Mouse (Mus musculus) cortical plate, adult 2 months (tissue): ENCODE measurements at regions not wholly inside any gene's neighbourhood (a gene's known extent, or its start where the extent isn't known, plus 50 kb on each side); places are given as distances from the start of the nearest gene placed in this dataset.

Experiments
- CTCF ChIP-seq: fragments of 200-500 bp; IDR thresholded peaks from 2 replicates; pipeline ENCODE4 v1.5.1; 2011; ENCODE audit warnings: mild to moderate bottlenecking, control low read depth, low read length; ENCODE audit not compliant: insufficient read depth; ENCODE audit errors: extremely low read depth
- POLR2A ChIP-seq: fragments of 200-500 bp; IDR thresholded peaks from 2 replicates; pipeline ENCODE4 v1.6.1; 2011; ENCODE audit warnings: mild to moderate bottlenecking, low read length, control low read depth; ENCODE audit not compliant: insufficient read depth; ENCODE audit errors: extremely low read depth

DNA sequence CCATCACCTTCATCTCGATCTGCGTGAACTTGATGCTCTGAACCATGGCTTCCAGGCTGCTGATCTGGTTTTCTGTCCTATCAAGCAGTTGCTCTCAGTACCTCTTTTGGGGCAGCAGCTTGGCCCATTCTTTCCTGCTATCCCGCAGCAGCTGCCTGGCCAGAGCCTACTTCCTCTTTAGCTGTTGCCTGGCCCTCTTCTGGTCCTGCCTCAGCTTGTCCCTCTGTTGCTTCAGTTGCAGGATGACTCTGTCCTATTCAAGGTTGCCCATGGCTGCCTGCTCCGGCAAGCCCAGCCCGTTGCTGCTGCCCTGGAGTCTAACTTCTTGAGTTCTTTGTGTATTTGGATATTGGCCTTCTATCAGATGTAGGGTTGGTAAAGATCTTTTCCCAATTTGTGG, 188.0 kb downstream of the Gpd2 start:
- TF ChIP-seq POLR2A, result no peak
- no peak for TF ChIP-seq CTCF
